ENCODE assay signal across 24 mouse cellular contexts in genomic region chr9:103029012-103029411, GRCm38 (mm10).
"Had no signal": no experiment of that assay in that cellular context is flagged by ENCODE, and none has a peak within 500 bp of the region (broad histone marks: within the 10 kb centered on the region; RNA-seq: fewer than 3 reads in every experiment).

No protein-coding gene starts in this region.

- H3K4me1 ChIP-seq: hindbrain, embryonic 13.5 days; limb, embryonic 13.5 days; limb, embryonic 15.5 days; liver, embryonic 12.5 days had no signal

- H3K27ac ChIP-seq: heart, adult 2 months; heart, embryonic 13.5 days; heart, embryonic 15.5 days; hindbrain, embryonic 13.5 days; layer of hippocampus, adult 2 months; left cerebral cortex, adult 2 months; limb, embryonic 13.5 days; limb, embryonic 15.5 days; liver, embryonic 12.5 days had no signal

- H3K27me3 ChIP-seq: hindbrain, embryonic 13.5 days; limb, embryonic 13.5 days; limb, embryonic 15.5 days had no signal

- H3K36me3 ChIP-seq: heart, embryonic 13.5 days; heart, embryonic 15.5 days; hindbrain, embryonic 13.5 days; limb, embryonic 13.5 days; limb, embryonic 15.5 days; liver, embryonic 12.5 days had no signal

- H3K9ac ChIP-seq: heart, embryonic 13.5 days; heart, embryonic 15.5 days; hindbrain, embryonic 13.5 days; limb, embryonic 13.5 days; limb, embryonic 15.5 days; liver, embryonic 12.5 days had no signal

- DNase-seq: gastrocnemius, postnatal 14 days; gastrocnemius, postnatal 36 days; heart, adult 11 months; heart, adult 2 months; heart, postnatal 14 days; heart, postnatal 36 days; kidney, adult 18-20 months; kidney, adult 8-10 months; kidney, postnatal 10 days; kidney, postnatal 25 days; kidney, postnatal 4 days; left cerebral cortex, postnatal 4 days had no signal

- H3K4me3 ChIP-seq: heart, adult 2 months; heart, embryonic 13.5 days; heart, embryonic 15.5 days; hindbrain, embryonic 13.5 days; layer of hippocampus, adult 2 months; left cerebral cortex, adult 2 months; limb, embryonic 13.5 days; limb, embryonic 15.5 days; liver, embryonic 12.5 days had no signal

- ATAC-seq: hindbrain, embryonic 16.5 days; inflammation-experienced regulatory T-cells, adult 6 months; intestine, postnatal 0 days; liver, embryonic 12.5 days had no signal

- H3K4me2 ChIP-seq: heart, embryonic 11.5 days; heart, embryonic 13.5 days; heart, embryonic 15.5 days; hindbrain, embryonic 13.5 days; limb, embryonic 13.5 days; limb, embryonic 15.5 days; liver, embryonic 12.5 days had no signal

- H3K9me3 ChIP-seq: heart, embryonic 13.5 days; heart, embryonic 15.5 days; hindbrain, embryonic 13.5 days; limb, embryonic 13.5 days; limb, embryonic 15.5 days; liver, embryonic 12.5 days had no signal
